Mouse (Mus musculus) c-Kit-positive CD71-positive TER-119-positive erythroid progenitor cells, embryonic 14.5 days (primary cell): ENCODE data around the gene Rars.
"Not testable (repeated sequence)": the region's sequence is repeated elsewhere in the genome, so short reads cannot be mapped to it uniquely, and the experiment has no call there.

Experiments used
- DNase-seq: peaks from one replicate; pipeline ENCODE4 v3.0.0-alpha.2; 2013; ENCODE audit warnings: low spot score

Rars gene

GRCm38 (mm10) chr11:35838345-35839338, 4.3 kb upstream of the Rars start:
- DNase-seq, result peak; percentile 82

- DNase-seq, result no peak
These were observed 3.1 kb upstream of the Rars start for GRCm38 (mm10) chr11:35837156-35838126.

- DNase-seq, result no peak
These were observed 1.0 kb downstream of the Rars start for GRCm38 (mm10) chr11:35833270-35833669.

- DNase-seq, result no peak
These were observed 2.2 kb downstream of the Rars start for GRCm38 (mm10) chr11:35832139-35832538.

- DNase-seq, result no peak
These were observed 6.6 kb downstream of the Rars start for GRCm38 (mm10) chr11:35827714-35828113.

GRCm38 (mm10) chr11:35816316-35816715, 18.0 kb downstream of the Rars start:
- DNase-seq, result no peak

- no peak for DNase-seq
These were observed 22.8 kb downstream of the Rars start for GRCm38 (mm10) chr11:35811458-35811857.

GRCm38 (mm10) chr11:35801332-35801731, 33.0 kb downstream of the Rars start:
- no peak for DNase-seq

GRCm38 (mm10) chr11:35798874-35799273, 35.4 kb downstream of the Rars start, which contains the start of gene Fbll1:
Gene Fbll1 (minus strand): TSS chr11:35798884.
- peak; percentile 17 for DNase-seq

- DNase-seq, result no peak
These were observed 35.8 kb downstream of the Rars start for GRCm38 (mm10) chr11:35798495-35798820.

- DNase-seq, result no peak
These were observed 36.4 kb downstream of the Rars start for GRCm38 (mm10) chr11:35797751-35798494.

GRCm38 (mm10) chr11:35792800-35793199, 41.5 kb downstream of the Rars start:
- DNase-seq, result not testable (repeated sequence)

- no peak for DNase-seq
These were observed 45.9 kb downstream of the Rars start for GRCm38 (mm10) chr11:35788443-35788842.

- DNase-seq, result no peak
These were observed 49.8 kb downstream of the Rars start for GRCm38 (mm10) chr11:35784537-35784936.

GRCm38 (mm10) chr11:35784002-35784401, 50.3 kb downstream of the Rars start:
- DNase-seq, result no peak

- DNase-seq, result no peak
These were observed 51.3 kb downstream of the Rars start for GRCm38 (mm10) chr11:35783038-35783437.

- DNase-seq, result no peak
These were observed 51.9 kb downstream of the Rars start for GRCm38 (mm10) chr11:35782444-35782843.

- no peak for DNase-seq
These were observed 54.0 kb downstream of the Rars start for GRCm38 (mm10) chr11:35780336-35780735.

- DNase-seq, result no peak
These were observed 57.9 kb downstream of the Rars start for GRCm38 (mm10) chr11:35776452-35776851.

GRCm38 (mm10) chr11:35775606-35776005, 58.7 kb downstream of the Rars start:
- no peak for DNase-seq

- DNase-seq, result peak; percentile 5
These were observed 63.4 kb downstream of the Rars start for GRCm38 (mm10) chr11:35770741-35771504.
